Mouse (Mus musculus) regulatory T cell (primary cell): ENCODE measurements around the gene Egfem1.

Source experiments
- in situ Hi-C: fragments of 300-600 bp; cut with MboI, MseI; formaldehyde crosslinking; loops from one replicate; pipeline ENCODE4 v1.15.1; 2025; ENCODE audit warnings: high pct_unique_total_duplicates

Gene Egfem1

DNA sequence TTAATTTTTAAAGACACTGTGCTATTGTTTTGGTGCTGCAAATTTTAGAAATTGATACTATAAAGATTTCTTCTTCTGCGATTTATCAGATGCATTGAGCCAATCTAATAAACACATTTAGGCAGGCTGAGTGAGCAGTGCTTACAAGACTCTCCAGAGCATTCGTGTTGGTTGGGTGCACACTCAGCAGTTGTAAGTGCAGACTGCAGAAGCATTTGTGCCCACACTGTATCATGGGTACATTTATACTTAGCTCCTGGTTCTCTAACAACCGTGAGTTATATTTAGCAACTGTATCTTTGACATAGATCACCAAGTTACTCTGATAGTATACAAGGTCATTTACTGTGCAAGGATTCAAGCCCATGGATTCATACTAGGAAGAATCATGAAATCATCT, 264.0 kb downstream of the Egfem1 start:
- in situ Hi-C loops, result no loop called here

DNA sequence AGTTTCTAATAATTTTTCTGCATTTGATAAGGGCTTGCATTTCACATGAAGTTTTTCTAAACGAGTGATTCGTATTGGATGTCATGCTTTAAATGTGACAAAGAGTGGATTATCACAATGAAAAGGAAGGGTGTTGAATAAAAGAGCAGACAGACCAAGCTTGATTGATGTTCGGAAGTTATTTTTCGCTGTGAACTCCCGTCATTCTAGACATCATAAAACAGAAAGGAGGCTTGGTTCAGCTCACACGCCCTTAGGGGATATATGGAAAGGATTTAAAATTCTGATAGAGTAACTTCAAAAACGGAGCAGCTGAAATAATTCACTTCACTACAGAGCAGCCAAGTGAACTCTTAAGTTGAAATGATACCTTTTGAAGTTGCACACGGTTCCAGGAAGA, 285.1 kb downstream of the Egfem1 start:
- in situ Hi-C loops, result no loop called here

DNA sequence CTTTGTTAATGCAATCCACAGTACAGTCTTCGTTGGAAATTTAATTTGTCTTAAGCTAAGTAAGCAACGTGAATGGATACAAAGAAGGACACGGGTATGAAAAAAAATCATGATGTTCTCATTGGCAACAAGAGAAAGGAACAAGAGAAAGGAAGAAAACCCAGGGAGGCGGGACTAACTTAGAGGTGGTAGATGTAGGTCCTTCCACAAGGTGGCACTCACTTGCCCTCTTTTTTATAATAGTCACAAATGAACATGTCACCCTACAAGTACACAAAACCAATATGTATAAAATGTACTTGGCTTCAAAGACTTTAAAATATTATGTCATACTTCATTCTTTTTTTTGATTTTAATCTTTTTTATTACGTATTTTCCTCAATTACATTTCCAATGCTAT, 288.7 kb downstream of the Egfem1 start:
- in situ Hi-C loops, result no loop called here

DNA sequence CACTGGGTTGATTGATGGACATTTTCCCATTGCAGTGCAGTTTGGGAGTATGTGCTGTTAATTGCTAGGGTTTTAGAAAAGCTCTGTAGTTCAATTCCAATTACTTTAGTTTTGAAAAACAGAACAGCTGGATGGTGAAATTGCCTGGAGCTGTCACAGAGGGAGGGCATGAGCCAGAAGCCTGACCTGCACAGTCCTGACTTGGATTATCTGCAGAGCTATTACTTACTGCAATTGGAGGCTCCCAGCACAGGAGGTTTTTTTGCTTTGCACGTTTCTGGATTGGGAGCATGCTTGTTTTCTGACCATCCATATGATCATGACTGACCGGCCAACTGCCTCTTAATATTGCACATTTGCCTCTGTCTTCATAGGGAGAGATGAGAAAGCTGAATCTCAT, 299.4 kb downstream of the Egfem1 start:
- in situ Hi-C loops, result no loop called here

GRCm38 (mm10) chr3:29399064-29399463, 317.2 kb downstream of the Egfem1 start:
- in situ Hi-C loops, result no loop called here

- in situ Hi-C loops, result no loop called here
These were observed 339.8 kb downstream of the Egfem1 start for GRCm38 (mm10) chr3:29421634-29422033.

- in situ Hi-C loops, result no loop called here
These were observed 350.6 kb downstream of the Egfem1 start for GRCm38 (mm10) chr3:29432109-29433091.

DNA sequence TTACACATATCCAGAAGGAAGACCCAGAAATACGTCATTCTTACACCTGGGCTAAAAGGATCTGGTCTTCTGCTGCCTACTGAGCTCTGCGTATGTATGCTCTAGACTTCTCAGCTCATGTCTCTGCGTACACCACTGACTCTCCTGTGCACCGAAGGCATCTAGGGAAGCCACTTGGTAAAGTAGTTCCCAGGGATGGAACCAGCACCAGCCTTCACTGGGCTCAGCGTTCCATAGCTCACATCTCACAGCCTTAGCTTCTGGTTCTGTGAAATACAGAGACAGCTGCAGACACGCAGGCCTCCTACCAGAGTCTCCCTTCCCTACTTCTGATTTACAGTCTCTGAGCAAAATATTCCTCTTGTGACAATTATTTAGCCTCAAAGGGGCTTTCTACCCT, 361.2 kb downstream of the Egfem1 start:
- in situ Hi-C loops, result no loop called here

- in situ Hi-C loops, result no loop called here
These were observed 362.8 kb downstream of the Egfem1 start for GRCm38 (mm10) chr3:29444661-29445060.

DNA sequence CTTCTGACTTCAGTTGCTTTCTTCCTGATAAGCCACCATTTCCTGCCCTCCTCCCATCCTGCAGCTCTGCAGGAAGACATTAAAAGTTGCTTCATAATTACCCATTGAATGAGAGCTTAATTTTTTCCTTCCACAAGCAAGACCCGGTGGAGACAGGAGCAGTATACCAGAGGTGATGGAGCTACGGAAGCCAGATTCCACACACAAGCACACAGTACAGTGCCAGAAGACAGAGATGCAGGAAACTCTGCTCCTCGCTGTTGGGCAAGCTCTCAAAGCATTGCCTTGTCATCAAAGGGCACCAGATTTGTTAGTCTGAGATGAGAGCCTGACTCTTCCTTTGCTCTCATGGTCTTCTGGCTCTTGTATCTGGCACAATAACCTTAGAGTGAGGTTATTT, 364.3 kb downstream of the Egfem1 start:
- in situ Hi-C loops, result no loop called here

DNA sequence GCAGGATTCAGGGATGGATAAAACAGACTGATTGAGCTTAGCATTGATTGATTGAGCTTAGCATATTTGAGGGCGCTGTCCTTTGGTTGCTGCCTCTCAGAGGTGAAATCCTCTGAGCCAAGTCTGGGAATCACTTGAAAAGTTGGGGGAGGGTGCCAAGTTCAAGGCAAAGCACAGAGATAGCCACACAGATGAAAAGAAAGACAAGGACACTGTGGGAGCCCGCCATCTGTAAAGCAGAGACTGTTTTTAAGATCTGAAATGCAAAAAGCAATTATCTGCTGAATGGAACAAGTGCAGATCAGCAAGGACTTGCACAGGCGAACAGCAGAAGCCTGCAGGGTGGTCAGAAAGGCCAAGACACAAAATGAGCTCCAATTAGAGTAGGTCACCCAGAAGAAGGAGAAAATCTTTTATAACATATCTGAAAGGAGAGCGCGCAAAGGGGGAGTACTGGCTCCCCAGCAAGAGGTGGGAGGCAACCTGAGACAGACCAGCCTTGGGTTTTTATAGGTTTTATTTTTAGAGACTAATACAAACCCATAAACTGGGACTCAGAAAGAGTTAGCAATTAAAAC, 367.1 kb downstream of the Egfem1 start:
- in situ Hi-C loops, result no loop called here

GRCm38 (mm10) chr3:29498211-29498610, 416.4 kb downstream of the Egfem1 start:
- in situ Hi-C loops, result no loop called here

DNA sequence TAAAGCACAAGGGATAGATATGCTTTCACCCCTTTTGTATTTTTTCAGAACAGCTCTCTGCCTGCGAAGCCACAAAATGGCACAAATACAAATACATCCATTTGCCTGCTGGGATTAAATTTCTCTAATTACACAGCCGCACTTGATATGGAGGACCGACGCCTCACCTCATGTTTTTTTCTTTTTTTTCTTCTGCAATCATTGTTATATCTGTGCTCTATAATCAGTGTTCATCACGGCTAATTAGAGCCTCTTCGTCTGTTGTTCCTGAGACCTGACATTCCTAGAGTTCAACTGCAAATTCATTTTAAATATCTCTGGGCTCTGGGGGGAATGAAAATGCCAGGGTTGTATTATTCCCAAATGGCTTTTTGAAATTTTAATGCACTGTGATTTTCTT, 417.4 kb downstream of the Egfem1 start:
- in situ Hi-C loops, result no loop called here

GRCm38 (mm10) chr3:29525298-29525962, 443.6 kb downstream of the Egfem1 start:
- in situ Hi-C loops, result no loop called here

DNA sequence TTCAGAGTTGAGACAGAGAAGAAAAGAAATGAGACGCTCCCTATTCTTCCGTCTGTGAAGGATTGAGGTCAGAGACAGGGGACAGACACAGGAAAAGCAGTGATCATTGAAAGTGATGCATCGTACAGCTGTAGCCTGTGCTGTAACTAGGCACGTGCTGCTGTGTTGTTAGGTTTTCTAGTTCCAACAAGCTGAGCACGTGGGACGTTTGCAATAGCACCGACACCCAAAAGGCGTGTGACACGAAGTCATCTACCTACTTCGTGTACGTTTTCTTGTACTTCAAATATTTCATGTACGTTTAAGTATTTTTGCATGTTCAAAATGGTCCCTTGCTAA, 444.1 kb downstream of the Egfem1 start:
- in situ Hi-C loops, result no loop called here

DNA sequence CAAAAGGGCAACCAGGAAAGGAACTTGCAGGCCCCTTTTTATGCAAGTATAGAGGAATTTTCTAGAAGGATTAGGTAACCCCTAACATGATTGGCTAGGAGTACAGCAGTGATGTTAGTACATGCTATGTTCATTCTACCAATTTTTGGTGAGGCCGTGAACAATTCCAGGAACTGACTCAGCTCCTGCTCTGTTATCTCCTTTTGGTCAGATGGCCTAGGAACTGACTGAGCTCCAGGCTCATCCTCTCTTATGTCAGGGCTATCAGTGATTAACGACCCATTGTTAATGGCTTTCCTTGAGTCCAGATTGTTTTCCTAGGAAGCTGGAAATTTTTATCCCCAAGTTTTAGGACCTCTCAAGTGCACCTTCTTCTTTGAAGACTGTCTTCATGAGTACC, 457.4 kb downstream of the Egfem1 start:
- in situ Hi-C loops, result no loop called here

GRCm38 (mm10) chr3:29539902-29540301, 458.1 kb downstream of the Egfem1 start:
- in situ Hi-C loops, result no loop called here

DNA sequence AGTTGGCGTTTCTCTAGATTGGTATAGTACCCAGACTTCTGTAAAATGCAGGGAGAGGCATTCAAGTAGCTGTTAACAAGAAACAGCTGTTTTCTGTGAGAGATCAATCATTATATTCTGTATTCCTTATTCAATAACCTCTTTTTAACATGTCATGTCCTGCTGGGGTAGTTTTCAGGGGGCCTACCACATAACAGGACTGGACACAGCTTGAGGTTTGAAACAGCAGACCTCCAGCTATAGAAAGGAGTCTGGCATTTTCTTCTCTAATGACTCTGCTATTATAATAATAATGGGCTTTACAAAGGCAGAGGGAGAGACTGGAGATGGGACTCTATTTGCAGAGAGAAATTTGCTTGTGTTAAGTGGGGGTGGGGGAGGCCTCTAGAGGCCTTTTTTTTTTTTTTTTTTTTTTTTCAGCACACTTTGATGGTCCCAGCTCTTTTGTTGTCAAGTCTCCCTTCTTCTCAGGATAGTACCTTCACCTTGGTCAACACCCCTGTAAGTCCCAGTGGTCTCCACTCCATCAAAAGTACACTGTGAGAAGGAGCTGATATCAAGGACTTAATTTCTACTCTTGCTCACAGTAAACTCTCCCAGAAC, 459.8 kb downstream of the Egfem1 start:
- in situ Hi-C loops, result no loop called here

DNA sequence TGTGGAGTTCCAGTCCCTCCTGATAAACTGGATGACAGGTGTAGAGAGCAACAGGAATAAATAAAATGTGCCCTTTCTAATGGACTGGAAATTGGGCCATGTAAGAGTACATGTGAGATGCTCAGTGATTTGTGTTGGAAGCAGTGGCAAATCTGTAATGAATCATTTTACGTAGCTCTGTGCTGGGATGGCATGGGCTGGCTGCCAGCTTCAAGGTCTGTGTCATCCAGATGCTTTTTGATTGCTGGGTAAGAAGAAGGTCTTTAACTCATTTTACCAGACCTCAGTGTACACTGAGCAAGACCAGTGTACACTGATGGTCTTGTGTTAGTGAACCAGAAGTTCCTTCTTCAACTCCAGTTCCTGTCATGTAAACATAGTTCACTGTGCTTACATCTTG, 462.2 kb downstream of the Egfem1 start:
- in situ Hi-C loops, result no loop called here

- in situ Hi-C loops, result no loop called here
These were observed 481.3 kb downstream of the Egfem1 start for GRCm38 (mm10) chr3:29563171-29563570.

DNA sequence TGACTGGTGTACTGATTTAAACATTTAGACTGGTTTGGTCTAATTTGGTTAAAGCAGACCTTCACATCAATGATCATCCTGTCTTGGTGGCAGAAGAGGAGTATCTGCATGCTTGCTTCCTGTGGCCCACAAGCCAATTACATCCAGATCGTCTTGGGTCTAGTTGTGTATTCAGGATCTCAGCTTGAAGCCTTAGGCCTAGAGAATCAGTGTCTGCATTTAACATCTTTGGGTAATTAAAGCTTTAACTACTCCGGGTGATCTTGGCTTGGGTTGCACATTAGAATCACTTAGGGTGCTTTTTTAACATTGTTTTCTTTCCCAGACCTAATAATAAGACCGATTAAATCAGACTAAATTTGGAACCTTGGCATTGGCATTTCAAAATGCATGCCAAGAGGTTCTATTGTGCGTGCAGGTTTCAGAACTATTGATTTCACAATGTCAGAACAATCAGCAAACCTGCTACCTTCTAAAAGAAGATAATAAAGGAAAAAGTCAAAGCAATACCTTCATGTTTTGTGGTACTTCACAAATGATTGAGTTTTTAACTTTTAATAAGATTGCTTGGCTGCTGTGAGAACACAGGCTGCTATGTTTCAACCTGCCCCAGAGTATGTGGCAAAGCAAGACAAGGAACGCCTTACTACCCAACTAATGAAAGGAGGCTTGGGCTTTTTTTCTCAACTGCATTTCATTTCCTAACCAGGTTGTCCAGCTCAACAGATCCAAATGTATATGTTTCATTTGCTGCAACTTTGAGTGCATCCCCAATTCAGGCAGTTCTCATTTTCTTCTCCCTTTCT, 496.4 kb downstream of the Egfem1 start:
- in situ Hi-C loops, result no loop called here
